Mouse (Mus musculus): ENCODE measurements around the gene Dyrk1a. TPM values are rescaled to one million over a fixed set of nuclear protein-coding genes. Genes with fewer than 3 reads are reported as not detected.

The Dyrk1a gene
- total RNA-seq, 2 experiments from 2014 or later: 64.8 to 73.1 TPM

- DNase-seq: no peak
Measured at GRCm38 (mm10) chr16:94714483-94714882, 144.7 kb downstream of the Dyrk1a start.

GRCm38 (mm10) chr16:94717051-94717450, 147.2 kb downstream of the Dyrk1a start:
- DNase-seq: no peak

GRCm38 (mm10) chr16:94718919-94719318, 149.1 kb downstream of the Dyrk1a start:
- DNase-seq: no peak

- no peak for DNase-seq
Measured at GRCm38 (mm10) chr16:94719488-94719887, 149.7 kb downstream of the Dyrk1a start.

GRCm38 (mm10) chr16:94720476-94721153, 150.8 kb downstream of the Dyrk1a start:
- no peak for DNase-seq

- DNase-seq: peak; percentile 39 to 46
Measured at GRCm38 (mm10) chr16:94721549-94722006, 151.8 kb downstream of the Dyrk1a start.

GRCm38 (mm10) chr16:94722936-94723335, 153.1 kb downstream of the Dyrk1a start:
- DNase-seq: no peak

- DNase-seq: peak; percentile 86 to 89
Measured at GRCm38 (mm10) chr16:94724061-94724596, 154.3 kb downstream of the Dyrk1a start.

GRCm38 (mm10) chr16:94724747-94725211, 155.0 kb downstream of the Dyrk1a start:
- DNase-seq: peak in 1 of 2 experiments; percentile 36

GRCm38 (mm10) chr16:94729236-94729635, 159.4 kb downstream of the Dyrk1a start:
- DNase-seq: no peak

GRCm38 (mm10) chr16:94731027-94731426, 161.2 kb downstream of the Dyrk1a start:
- DNase-seq: no peak

- DNase-seq: no peak
Measured at GRCm38 (mm10) chr16:94735472-94735871, 165.7 kb downstream of the Dyrk1a start.

- no peak for DNase-seq
Measured at GRCm38 (mm10) chr16:94736462-94737358, 166.9 kb downstream of the Dyrk1a start.

GRCm38 (mm10) chr16:94737359-94737687, 167.5 kb downstream of the Dyrk1a start:
- no peak for DNase-seq

- peak; percentile 47 to 59 for DNase-seq
Measured at GRCm38 (mm10) chr16:94743853-94744501, 174.2 kb downstream of the Dyrk1a start.

GRCm38 (mm10) chr16:94745016-94745415, 175.2 kb downstream of the Dyrk1a start:
- DNase-seq: peak; percentile 65 to 69

Other genes with a start within 250 kb of the Dyrk1a start
- 1 to 10 TPM; 3.7 to 4.0 TPM for gene Ripply3, start 241.6 kb upstream of the Dyrk1a start, total RNA-seq (2021)
- gene Ttc3, start 199.4 kb upstream of the Dyrk1a start, total RNA-seq (2021): 10 to 100 TPM; 83.9 to 89.1 TPM
- gene Pigp, start 198.2 kb upstream of the Dyrk1a start, total RNA-seq (2021): 100 to 1,000 TPM; 119 to 125 TPM
- 10 to 100 TPM; 20.7 to 21.7 TPM for gene Vps26c, start 43.2 kb upstream of the Dyrk1a start, total RNA-seq (2021)

Data from heart, adult 18-20 months (tissue).